Mouse (Mus musculus) heart, postnatal 14 days (tissue): ENCODE measurements around the gene Abhd5. TPM values are rescaled to one million over a fixed set of nuclear protein-coding genes. Genes with fewer than 3 reads are reported as not detected.

ENCODE experiments used
- DNase-seq, 2 experiments: peaks; one replicate each; pipeline ENCODE4 v3.0.0; 2021 to 2022
- intact Hi-C: fragments of 180-260 bp; cut with DNase I; formaldehyde crosslinking; loops from one replicate; pipeline ENCODE4 v1.15.1; 2025
- total RNA-seq, 2 experiments: library from RNA; stranded (reverse); gene quantifications; 2 replicates each; pipeline ENCODE4 v1.2.3; 2021

Gene Abhd5
- total RNA-seq, 2 experiments from 2014 or later, result 54.4 to 58.9 TPM

DNA sequence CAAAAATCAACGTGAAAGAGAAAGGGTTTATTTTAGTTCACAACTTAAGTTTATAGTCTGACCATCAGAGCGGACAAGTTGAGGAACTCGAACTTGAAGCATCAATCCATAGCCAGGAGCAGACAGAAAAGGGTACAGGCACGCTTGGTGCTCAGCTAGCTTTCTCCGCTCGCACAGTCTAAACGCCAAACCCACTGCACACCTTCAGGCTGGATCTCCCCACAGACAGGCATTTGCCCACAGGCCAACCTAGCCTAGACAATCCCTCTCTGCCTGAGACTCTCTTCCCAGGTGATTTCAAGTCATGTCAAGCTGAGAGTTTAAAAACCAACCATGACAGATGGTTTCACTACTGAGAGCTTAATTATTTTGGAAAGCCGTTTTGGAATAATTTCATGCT is 6.8 kb upstream of the Abhd5 start:
- no peak for DNase-seq
- intact Hi-C loops, result no loop called here

DNA sequence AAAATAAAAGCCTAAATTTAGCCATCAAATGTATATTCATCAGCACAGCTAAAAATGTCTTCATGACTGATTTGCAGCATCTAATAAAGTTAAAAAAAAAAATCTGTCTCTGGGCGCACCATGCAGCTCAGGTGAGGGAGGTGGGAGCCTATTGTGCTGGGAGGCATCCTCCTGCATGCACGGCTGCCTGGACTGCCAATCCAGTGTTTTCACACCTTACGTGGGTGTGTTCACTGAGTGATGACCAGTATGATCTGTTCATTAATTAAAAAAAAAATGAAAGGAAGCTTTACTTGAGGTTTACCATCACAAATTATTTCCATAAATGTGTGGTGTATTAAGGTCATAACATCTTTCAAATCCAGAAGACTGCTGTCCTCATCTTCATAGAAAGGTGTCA is 6.1 kb upstream of the Abhd5 start:
- DNase-seq, result no peak

DNA sequence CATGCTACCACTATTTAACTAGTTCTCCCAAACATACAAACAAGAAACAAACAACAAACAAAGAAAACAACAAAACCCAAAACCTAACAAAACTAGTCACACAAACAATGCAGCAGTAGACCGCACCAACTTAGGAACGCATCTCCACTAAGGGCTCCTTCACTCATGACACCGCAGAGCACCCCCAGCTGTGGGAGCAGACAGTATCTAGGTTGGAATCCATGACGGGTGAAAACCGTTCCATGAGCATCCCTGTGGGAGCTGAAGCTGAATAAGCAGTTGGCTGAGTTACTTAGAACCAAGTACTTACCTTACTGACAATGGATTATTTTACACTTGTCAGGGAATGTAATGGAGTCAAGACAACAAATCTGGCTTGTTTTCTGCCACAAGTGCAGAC is 5.3 kb upstream of the Abhd5 start:
- intact Hi-C loops, result loop anchor here (5.0 kb wide), 1 partner anchor 34 kb away; no protein-coding TSS in a partner anchor

More for the DNA sequence above, 6.1 kb upstream of the Abhd5 start:
- intact Hi-C loops, result loop anchor here (5.0 kb wide), 1 partner anchor 33 kb away; no protein-coding TSS in a partner anchor

DNA sequence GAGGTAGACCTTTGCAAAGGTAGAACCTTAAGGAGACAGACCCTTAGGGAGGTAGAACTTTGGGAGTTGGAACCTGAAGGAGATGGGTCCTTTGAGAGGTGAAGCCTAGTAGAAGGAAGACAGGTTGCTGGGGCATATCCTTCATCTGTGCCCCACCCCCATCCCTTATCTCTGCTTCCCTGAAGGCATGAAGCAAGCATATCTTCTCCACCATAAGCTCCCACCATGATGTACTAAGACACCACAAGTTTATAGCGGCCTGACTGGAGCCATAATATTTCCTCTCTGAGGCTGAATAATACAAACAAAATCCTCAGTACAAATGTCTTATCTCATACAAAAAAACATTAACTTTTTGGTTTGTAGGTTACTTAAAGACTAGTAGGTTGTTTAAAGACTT is 3.5 kb upstream of the Abhd5 start:
- no peak for DNase-seq
- intact Hi-C loops, result loop anchor here (5.0 kb wide), 1 partner anchor 36 kb away; no protein-coding TSS in a partner anchor

More for the DNA sequence above, 5.3 kb upstream of the Abhd5 start:
- no peak for DNase-seq

DNA sequence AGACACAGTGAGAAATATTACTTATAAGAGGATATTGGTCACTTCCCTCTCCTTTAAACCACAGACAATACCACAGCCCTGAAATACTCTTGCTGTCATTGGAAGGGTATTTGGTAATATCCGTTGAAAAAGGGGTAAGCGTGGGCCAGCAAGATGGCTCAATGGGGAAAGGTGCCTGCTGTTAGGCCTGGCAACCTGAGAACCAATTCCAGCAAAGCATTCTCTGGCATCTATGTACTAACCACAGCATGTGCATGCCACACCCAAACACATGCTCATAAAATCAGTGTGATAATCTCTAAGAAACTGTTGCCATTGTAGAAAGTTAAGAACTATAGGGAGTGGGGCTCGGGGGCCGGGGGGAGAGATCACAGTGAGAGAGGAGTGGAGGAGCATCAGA is 2.1 kb upstream of the Abhd5 start:
- intact Hi-C loops, result loop anchor here (5.0 kb wide), 1 partner anchor 37 kb away; no protein-coding TSS in a partner anchor

DNA sequence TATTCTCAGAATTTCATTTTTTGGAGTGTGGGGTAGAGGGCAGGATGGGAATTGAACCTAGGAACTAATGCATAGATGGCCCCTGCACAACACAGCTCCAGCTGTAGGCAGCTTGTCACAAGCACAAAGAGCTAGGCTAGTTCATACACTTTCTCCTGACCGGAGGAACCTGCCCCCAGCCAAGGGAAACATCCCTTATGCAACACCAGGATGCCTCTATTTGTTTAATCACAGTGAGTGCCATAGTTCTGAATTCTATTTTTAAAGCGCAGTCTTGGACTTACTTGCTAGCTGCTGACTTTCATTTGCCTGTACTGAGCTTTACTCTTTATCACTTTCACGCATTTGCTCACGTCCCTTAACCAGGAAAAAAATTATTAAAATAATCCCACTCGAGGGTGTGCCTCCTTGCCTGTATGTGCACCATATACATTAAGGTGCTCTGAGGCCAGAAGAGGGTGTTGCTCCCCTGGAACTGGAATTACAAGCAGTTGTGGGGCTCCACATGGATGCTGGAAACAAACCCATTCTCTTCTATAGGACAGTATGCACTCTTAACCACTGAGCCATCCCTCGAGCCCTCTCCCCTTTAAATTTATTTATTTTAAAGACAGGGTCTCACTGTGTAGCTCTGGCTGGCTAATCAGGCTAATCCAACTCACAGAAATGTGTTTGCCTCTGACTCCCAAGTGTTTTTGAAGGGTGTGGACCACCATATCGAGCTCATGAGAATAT is 845 bp upstream of the Abhd5 start:
- DNase-seq, result no peak
- intact Hi-C loops, result no loop called here

More for the DNA sequence above, 2.1 kb upstream of the Abhd5 start:
- DNase-seq, result no peak

DNA sequence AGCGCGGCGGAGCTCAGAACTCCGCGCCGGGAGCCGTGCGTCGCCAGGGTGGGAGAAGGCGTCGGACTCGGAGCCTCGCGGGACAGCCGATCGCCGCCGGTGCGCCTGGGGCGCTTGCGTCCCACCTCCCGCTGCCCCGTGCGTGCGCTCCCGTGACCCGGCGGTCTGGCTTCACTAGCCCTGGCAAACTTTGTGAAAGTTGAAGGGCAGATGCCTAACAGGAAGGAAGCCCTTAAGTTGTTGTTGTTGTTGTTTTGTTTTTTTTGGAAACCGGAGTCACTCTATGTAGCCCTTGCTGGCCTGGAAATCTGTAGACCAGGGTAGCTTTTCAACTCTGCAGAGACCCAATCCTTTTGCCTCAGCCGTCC is 601 bp downstream of the Abhd5 start:
- intact Hi-C loops, result no loop called here
- no peak for DNase-seq

DNA sequence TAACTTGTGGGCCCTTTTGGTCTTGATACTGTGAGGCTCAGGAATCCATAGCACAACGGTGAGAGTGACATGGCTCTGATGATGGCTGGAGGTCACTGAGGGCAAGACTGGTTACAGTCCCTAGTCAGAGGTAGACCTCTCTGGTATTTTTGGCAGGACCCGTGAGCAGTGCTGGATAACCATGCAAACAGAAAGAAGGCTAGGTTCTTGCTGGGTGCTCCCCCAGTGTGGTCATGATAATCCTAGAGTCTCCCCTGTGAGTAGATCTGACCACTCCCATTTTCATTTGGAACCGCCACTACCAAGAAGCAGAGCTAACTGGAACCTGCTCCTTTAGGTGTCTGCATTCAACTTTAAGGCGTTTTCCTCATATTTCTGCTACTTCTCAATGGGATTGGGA is 1.5 kb downstream of the Abhd5 start:
- intact Hi-C loops, result no loop called here
- DNase-seq, result no peak

DNA sequence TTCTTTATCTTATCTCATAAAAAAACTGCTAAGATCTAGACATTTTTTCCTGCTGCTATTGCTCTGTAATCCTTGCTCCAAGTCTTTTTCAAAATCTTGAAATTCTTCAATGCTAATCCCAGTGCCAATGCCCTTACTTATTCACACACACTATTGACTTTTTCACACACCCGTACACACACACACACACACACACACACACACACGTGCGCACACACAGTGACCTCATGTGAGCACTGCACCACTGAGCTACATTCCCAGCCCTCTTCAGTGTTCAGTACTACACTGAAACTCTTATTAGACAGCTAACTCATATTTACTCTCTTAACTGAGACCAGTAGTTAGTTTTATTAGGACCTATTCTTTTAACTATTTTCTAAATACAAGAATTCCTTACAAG is 2.8 kb downstream of the Abhd5 start:
- DNase-seq, result no peak
- intact Hi-C loops, result no loop called here

DNA sequence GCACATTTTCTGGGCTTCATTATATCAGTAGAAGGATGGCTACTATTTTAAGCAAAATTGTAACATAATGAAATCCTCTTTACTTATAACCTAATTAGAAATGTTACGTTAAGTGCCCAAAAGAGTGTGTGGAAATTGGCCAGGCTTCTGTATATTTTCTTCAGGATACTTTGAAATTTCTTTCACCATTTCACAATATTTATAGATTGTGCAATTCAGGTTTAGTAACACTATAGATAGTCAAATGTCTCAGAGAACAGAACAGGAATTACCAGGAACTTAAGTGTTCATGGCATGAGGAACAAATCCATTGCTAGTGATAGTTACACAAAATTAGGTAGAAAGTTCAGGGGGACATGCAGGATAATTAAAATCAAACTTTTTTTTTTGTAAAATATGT is 5.7 kb downstream of the Abhd5 start:
- intact Hi-C loops, result no loop called here
- no peak for DNase-seq

DNA sequence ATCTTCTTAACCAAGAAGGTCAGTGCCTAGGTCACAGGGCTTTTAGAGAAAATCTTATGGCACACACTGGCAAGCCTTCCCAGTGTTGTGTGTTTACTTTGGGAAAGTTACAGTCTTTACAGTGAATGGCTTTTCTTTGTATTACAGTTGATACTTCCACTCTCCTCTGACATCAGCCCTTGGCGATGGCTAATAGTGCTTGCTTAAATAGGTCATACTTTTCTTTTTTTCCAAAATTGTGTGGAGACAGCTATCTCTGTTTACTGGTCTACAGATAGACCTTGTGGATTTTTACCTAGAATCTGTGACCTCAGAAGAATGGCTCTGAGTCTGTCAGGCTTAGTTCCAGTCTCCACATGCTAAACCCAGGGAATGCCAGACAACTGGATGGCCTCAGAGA is 6.2 kb downstream of the Abhd5 start:
- no peak for DNase-seq
- intact Hi-C loops, result no loop called here

DNA sequence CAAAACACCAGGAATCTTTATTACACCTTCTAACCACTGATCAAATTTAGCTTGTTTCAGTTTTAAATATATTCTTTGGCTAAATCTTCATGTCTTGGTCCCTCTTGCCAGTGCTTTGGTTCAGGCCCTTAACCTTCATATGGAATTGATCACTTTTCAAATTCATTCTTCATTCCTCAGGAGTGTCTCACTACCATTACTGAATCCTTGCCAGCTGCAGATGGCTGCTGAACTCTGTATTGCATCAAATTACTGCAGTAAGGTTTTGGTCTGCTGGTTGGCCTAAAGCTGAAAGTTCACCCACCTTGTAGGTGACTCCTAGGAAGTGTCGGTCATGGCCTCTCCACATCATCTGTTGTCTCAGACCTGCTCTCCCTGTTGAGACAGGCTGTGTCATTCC is 12.8 kb downstream of the Abhd5 start:
- DNase-seq, result no peak
- intact Hi-C loops, result no loop called here

DNA sequence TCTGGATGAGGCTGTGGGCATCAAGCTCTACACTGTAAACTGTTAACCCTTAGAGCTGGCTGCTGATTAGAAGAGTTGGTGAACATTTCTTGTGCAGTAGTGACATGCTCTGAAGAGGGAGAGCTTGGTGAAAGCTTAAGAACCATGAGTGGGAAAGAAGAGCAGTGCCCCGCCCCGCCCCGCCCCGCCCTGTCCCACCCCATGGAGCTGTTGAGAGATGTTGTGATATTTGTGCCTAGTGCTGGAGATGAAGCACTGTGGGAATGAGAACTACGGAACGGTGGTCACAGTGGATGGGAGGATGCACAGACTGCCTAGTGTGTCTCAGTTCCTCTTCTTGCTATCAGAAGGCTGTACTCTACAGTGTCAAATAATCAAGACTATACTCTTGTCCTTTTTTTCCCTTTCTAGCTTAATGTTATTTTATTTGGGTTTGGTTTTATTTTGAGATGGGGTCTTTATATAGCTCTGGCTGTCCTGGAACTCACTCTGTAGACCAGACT is 18.9 kb downstream of the Abhd5 start:
- DNase-seq, result no peak
- intact Hi-C loops, result no loop called here

DNA sequence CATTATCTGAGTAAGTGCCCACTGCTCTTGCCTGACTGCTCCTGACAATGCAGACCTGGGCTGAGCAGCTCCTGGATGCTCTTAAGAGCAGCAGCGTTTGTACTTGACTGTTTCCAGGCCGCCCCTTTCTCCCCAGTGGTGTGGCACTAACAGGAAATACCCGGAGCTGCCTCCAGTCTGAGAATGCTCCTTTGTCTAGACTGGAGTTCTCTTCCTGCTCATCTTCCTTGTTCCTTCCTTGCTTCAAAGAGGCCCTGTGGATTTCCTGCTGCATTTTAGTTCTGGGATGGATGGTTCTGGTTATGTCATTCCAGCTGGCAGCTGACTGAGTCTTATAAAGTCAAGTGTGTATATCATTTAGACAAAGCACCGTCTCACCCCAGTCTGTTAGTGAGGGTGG is 21.1 kb downstream of the Abhd5 start:
- intact Hi-C loops, result no loop called here
- DNase-seq, result no peak

DNA sequence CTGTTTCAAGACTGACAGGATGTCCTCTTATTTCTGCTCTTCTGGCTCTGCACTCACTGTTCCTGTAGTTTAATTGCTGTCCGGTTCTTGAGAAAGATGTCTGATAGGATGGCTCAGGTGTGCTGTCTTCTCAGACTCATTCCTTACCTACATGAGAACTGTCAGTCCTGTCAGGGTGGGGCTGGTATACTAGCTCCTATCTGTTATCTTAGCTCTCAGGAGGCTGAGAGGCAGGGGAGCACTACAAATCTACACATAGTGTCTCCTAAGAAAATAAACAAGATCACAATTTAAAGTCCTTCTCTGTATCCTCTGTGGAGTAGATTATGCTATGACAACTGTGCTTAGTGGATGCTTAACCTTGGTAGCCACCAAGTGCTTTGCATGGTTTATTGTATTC is 21.6 kb downstream of the Abhd5 start:
- intact Hi-C loops, result no loop called here
- DNase-seq, result no peak

DNA sequence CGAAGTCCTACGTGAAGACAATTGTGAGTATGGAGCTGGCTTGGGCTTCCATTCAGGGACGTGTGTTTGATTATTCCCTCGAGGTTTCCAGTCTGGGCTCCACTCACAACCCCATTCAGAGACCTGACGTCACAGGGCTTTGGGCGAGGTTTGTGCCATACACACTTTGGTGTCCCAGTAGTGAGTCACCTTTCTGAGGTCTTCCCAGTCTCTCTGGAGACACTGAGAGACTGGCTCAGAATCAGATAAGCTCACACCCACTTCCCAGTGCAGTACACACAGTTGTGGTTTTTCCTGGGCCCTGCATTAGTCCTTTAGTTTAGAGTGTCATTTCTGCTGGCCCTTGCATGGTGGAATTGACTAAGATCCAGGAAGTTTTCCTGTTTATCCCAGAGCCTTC is 27.6 kb downstream of the Abhd5 start:
- intact Hi-C loops, result no loop called here
- no peak for DNase-seq

DNA sequence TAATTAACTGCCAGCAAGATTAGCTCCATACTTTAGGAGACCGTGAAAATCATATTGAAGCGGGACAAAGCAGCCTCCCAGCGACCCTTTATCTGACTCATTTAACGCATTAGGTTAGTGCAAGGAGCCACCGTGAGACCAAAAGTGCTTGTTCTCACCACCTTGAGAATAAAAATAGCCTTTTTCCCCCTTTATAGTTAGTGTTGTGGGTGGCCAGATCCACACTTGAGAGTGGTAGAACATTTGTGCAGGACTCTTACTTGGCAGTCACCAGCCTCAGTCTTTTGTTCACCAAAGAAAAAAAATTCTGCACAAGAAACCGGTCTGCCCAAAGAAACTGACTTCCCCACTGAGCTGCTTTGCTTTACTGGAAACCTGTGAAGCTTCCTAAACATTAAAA is 29.6 kb downstream of the Abhd5 start:
- DNase-seq, result no peak
- intact Hi-C loops, result no loop called here

DNA sequence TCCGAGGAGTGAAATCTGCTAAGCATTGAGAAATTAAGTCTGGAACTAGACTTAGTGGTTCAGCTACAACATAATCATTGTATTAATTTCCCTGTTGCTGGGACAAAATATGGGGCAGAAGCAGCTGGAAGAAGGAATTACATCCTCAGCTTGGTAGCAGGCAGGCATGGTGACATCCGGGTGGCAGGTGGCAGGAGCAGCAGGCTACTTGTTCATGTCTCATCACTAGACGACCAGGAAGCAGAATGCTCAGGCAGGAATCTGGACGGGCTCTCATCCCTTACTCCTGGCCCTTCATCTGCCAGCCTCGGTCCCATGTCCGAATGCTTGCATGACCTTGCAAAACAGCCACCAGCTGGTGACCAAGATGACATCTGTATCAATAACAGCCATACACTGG is 30.6 kb downstream of the Abhd5 start:
- intact Hi-C loops, result no loop called here
- no peak for DNase-seq

DNA sequence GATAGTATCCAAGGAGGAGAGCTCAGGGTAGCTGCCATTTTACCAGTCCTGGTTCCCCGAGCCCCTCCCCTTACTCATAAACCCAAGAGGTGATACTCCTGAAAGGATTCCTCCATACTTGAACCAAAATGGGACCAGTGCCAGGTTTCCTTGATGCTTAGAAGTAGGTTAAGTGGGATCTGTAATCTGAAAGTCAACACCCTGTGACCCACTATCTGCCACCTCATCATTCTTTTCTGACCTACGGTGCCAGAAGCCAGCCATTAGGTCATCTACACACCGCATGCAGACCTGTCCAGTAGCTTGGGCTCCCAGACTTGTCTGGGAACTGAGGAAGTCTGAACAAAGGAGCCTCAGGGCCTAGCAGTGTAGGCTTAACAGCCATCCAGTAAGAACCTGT is 34.6 kb downstream of the Abhd5 start:
- DNase-seq, result no peak
- intact Hi-C loops, result no loop called here

DNA sequence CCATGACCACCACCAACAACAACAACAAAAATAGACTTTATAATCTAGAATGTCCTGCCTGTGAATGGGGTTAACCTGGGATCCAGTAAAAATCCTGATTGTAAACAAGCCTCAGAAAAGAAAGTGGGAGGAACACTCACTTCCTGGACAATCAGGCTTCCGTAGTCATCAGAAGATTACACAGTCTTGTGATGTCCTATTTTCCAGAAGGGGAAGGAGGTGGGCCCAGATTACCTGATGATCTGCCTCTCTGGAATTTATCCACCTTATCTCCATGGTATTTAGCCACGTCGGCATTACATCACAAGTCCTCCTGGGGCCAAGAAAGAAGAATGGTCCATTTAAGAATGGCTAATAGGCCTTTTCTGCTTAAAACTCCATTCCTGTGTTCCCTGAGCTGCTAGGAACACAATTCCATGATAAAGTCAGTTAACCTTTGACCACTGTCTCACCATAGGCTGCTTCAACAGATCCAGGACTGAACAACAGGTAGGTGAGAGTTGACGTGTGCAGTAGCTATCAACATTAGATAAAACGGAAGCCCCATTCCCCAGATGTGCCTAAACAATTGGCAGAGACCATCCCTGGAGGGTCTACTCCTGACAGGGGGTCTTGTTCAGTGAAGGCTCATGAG is 38.0 kb downstream of the Abhd5 start:
- intact Hi-C loops, result no loop called here
- DNase-seq, result no peak

DNA sequence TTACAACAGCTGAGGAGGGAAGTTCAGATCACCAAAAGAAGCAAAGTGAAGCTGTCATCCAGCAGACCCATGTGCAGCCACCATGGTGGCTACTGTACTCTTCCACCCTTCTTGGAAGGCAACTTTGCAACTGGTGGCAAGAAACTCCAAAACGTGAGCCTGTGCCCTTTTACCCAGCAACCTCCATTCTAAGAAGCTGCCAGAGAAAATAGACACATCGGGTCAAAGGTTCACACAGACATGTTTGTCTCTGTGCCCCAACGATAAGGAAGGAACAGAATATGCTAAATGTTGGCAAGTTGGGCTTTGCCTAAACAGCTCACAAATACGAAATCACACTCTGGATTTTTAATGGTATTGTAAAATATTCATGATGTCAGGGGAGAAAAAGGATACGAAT is 44.4 kb downstream of the Abhd5 start:
- no peak for DNase-seq
- intact Hi-C loops, result no loop called here

DNA sequence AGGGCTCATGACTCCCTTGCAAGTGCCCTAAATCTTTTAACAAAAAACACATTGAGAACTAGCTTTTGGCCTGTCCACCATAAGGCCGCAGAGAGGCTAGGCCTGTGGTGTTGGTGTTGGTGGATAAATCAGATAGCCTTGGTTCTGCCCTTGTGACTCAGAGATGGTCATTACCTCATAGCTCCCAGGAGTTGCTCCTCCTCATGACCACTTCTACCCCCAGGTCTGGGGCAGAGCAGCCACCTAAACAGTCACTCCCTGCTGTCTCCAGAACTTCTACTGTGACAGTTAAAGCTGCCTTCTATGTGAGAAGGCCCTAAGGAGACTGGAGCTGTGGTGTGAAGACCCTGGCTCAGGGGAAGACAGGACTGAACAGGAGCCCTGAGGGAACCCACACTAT is 45.7 kb downstream of the Abhd5 start:
- intact Hi-C loops, result no loop called here
- no peak for DNase-seq
